Mouse (Mus musculus) thymus, postnatal 25 days (tissue): ENCODE measurements around the gene Agtr1a.

Experiments used
- DNase-seq: peaks from one replicate; pipeline ENCODE4 v3.0.0; 2022

The Agtr1a gene

DNA sequence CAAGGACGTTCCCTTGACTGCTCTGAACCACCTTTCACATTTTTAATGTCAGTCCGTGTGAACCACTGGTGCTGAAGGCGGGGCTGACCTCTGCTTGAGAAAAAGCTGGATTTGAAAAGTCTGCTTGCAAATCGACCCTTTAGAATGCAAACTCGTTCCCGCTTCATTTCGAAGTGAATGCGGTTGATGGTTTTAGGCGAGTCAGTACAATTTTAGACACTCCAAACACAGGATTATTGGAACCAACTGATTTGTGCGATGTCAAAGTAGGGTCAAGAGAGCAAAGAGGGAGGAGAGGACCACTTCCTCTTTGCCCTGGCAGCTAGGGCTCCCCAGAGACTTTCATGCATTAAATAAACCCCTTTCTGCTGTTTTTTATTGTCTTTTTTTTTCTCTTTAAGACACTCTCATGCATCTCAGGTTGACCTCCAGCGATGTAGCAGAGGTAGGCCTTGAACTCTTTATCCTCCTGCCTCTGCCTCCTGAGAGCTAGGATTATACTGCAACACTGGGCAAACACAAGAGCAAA lies 27.9 kb downstream of the Agtr1a start:
- no peak for DNase-seq

DNA sequence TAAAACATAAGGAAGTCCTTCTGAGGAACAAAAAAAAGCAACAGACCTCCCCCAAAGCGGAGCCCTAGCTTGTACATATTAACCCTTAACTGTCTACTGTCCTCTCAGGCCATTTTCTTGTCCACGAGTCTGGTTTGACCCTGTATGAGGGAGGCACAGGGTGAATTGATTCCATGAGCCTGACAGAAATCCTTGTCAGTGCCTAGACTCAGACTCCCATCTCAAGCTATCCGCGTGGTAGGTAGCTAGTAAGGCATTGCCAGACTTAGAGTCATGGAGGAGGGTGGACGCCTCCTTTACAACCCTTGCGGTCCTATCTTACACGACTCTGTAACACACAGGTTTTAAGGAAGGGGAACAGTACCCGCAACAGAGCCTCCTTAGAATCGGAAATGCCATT lies 28.5 kb downstream of the Agtr1a start:
- no peak for DNase-seq

DNA sequence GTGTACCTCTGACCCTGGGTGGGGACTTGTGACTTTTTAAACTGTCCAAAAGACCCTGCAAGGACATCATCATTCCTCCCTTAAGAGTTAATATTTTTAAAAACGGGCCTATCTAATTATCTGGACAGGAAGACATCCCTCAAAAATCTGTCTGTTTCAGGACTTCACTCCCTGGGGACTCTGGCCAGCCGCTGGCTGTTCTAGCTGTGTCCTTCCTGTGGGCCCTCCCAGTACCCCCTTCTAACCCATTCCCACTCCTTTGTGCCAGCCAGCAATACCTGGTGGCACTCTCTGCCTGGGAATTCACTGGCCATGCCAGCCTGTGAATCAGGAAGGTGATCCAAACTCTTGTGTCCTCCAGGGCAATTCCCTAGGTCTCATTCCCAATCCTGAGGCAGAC lies 29.1 kb downstream of the Agtr1a start:
- no peak for DNase-seq

- DNase-seq, result no peak
Measured at GRCm38 (mm10) chr13:30368116-30368515, 31.9 kb downstream of the Agtr1a start.

- no peak for DNase-seq
Measured at GRCm38 (mm10) chr13:30368746-30369145, 32.5 kb downstream of the Agtr1a start.

GRCm38 (mm10) chr13:30378868-30379267 lies 42.6 kb downstream of the Agtr1a start:
- DNase-seq, result no peak

DNA sequence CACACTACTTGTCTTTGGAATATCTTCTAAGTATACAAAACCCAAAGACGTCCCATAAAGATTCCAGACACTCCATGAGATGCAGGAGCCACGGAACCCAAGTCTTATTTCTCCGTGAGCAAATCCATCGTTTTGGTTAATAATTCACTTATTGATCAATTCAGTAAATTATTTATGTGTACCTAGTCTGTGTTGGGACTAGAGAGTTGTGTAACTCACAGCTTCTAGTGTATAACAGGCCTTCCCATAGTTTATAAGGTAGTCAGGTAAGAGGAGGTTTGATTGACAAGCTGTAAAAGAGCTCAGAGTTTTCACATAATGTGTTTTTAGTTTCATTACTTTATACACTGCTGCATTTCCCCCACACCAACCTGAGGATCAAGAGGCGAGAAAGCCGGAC lies 48.9 kb downstream of the Agtr1a start:
- no peak for DNase-seq

DNA sequence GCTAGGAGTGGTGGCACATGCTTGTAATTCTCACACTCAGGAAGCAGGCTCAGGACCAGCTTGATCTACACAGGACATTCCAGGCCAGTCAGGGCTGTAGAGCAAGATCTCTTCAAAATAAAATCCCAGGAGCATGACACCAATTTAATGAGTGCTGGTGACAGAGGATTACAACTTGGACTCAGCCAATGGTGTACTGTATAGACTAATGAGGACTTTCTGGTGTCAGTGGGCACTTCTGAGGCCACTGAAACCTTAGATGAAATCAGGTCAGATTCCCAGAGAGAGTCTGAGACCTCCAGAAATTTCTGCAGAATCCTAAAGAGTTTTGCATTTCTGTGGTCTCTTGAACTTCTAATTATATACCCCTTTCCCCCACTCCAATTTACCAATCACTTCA lies 57.9 kb downstream of the Agtr1a start:
- DNase-seq, result no peak

- no peak for DNase-seq
Measured at GRCm38 (mm10) chr13:30396431-30396830, 60.2 kb downstream of the Agtr1a start.

DNA sequence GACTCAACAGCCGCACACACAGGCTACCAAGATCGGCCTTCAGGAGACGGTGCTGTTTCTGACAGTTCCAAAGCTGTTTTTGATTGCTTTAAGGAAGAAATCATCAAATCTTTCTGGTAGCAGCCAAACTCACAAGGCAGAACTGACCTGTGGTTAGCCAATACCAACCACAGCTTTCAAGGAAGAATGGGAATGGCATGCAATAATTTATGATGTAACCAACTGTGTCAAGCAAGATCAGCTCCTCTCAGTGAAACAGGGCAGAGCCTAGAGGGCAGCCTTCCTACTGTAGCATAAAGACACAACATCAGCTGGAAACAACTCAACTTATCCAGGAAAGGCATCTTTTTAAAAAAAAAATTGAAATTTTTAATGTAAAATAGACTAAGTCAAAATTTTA lies 62.6 kb downstream of the Agtr1a start:
- no peak for DNase-seq

- DNase-seq, result no peak
Measured at GRCm38 (mm10) chr13:30400621-30401020, 64.4 kb downstream of the Agtr1a start.

DNA sequence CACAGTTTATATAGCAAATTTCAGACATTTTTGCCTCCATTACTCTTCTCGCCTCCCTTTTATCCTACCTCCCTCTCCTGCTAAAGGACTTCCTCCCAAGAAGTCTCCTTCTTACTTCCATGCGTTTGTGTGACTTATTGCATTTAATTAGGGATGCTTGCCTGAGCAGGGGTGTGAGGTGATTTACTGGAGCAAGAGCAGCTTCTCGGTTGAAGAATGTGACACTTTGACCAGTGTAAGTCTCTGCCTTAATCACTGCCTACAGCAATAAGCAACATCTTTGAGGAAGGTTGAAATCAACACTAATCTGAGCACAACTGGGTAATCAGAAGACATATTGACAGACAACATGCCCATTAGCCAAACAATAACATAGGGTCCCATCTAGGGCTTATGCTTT lies 67.6 kb downstream of the Agtr1a start:
- DNase-seq, result no peak

- DNase-seq, result no peak
Measured at GRCm38 (mm10) chr13:30418611-30419010, 82.4 kb downstream of the Agtr1a start.

DNA sequence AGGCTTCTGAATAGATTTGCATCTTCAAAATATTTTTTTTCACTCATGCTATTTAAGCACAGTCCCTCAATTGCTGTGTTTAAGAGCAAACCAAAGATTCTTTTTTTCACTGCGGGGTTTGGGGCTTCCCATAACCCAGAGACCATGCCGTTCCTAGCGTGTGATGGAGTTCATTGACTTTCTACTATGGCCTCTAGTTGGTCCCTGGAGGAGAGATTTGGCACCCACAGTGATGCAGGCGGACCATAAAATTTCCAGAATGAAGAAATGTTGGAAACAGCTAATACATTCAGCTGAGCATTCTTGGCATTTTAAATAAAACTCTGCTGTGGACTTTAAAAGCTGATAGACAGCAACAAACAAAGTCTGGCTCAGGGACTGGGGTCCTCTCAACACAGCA lies 90.8 kb downstream of the Agtr1a start:
- DNase-seq, result no peak

GRCm38 (mm10) chr13:30427436-30427835 lies 91.2 kb downstream of the Agtr1a start:
- DNase-seq, result no peak
